Comparison of ENCODE assay signal across 20 mouse cellular contexts in genomic region chr11:23065167-23065668, GRCm38 (mm10). TPM values are rescaled to one million over a fixed set of nuclear protein-coding genes. Genes with fewer than 3 reads are reported as not detected.
DNase-seq lines count a peak whose midpoint lies in the region; ATAC-seq and TF ChIP-seq lines count a peak whose summit lies in the region.
"Had no signal": no experiment of that assay in that cellular context is flagged by ENCODE, and none has a peak within 500 bp of the region (broad histone marks: within the 10 kb centered on the region; RNA-seq: fewer than 3 reads in every experiment).

No protein-coding gene starts in this region.

- WGBS in kidney, embryonic 15.5 days, result 87% methylated on average over 2 of the region's 2 CpGs
- 80% methylated on average over 2 of the region's 2 CpGs for whole genome bisulfite sequencing in kidney, embryonic 14.5 days
- WGBS in liver, postnatal 0 days (ENCODE audit: insufficient replicate concordance), result 76% methylated on average over 2 of the region's 2 CpGs
- WGBS in midbrain, embryonic 16.5 days, result 91% methylated on average over 2 of the region's 2 CpGs

- H3K36me3 ChIP-seq in kidney, embryonic 15.5 days, result no peaks in the 10 kb centered on the region
- no peaks in the 10 kb centered on the region for H3K36me3 ChIP-seq in kidney, embryonic 14.5 days (ENCODE audit: control insufficient read depth, insufficient read depth, low read length)
- no peaks in the 10 kb centered on the region for H3K36me3 ChIP-seq in liver, postnatal 0 days (replicated peaks; ENCODE audit: insufficient read depth, low read length)
- H3K36me3 ChIP-seq in midbrain, embryonic 16.5 days (ENCODE audit: control insufficient read depth, insufficient read depth, low read length), result no peaks in the 10 kb centered on the region
- H3K36me3 ChIP-seq: forebrain, embryonic 10.5 days; hindbrain, embryonic 12.5 days; hindbrain, embryonic 15.5 days had no signal

- no peak for DNase-seq in liver, postnatal 0 days
- no peak for DNase-seq in liver
- peak; percentile 42 for DNase-seq in ZHBTc4 (ENCODE audit: low read depth, low spot score)
- DNase-seq: adrenal gland, adult 8-10 months; adrenal gland, postnatal 25 days; cerebellum, adult 11-12 months; cerebellum, adult 8-10 months; cerebellum, postnatal 10 days; gastrocnemius, adult 2 months; gastrocnemius, postnatal 14 days; heart, adult 11 months had no signal

- H3K9ac ChIP-seq in kidney, embryonic 15.5 days, result no peak overlapping the region
- no peak overlapping the region for H3K9ac ChIP-seq in kidney, embryonic 14.5 days (ENCODE audit: low read depth, low read length)
- H3K9ac ChIP-seq in liver, postnatal 0 days (replicated peaks), result no peak overlapping the region
- H3K9ac ChIP-seq in midbrain, embryonic 16.5 days (ENCODE audit: low read depth, low read length), result no peak overlapping the region
- H3K9ac ChIP-seq: forebrain, embryonic 13.5 days; hindbrain, embryonic 12.5 days; hindbrain, embryonic 15.5 days had no signal

- H3K9me3 ChIP-seq in kidney, embryonic 15.5 days (replicated peaks), result no peaks in the 10 kb centered on the region
- H3K9me3 ChIP-seq in kidney, embryonic 14.5 days (ENCODE audit: control insufficient read depth, low read length), result no peaks in the 10 kb centered on the region
- H3K9me3 ChIP-seq in liver, postnatal 0 days (ENCODE audit: low read length), result no peaks in the 10 kb centered on the region
- H3K9me3 ChIP-seq in midbrain, embryonic 16.5 days (replicated peaks; ENCODE audit: control insufficient read depth, low read length, poor library complexity, severe bottlenecking), result no peaks in the 10 kb centered on the region
- H3K9me3 ChIP-seq: forebrain, embryonic 10.5 days; forebrain, embryonic 13.5 days; hindbrain, embryonic 12.5 days; hindbrain, embryonic 15.5 days had no signal

- peaks cover 10% of the 10 kb centered on the region; the same call in 1 of the 2 replicates for H3K4me1 ChIP-seq in kidney, embryonic 15.5 days
- H3K4me1 ChIP-seq in kidney, embryonic 14.5 days (ENCODE audit: control insufficient read depth, insufficient read depth, low read length), result no peaks in the 10 kb centered on the region
- peaks cover 9% of the 10 kb centered on the region for H3K4me1 ChIP-seq in liver, postnatal 0 days (ENCODE audit: insufficient read depth)
- H3K4me1 ChIP-seq in midbrain, embryonic 16.5 days (ENCODE audit: control insufficient read depth, insufficient read depth, low read length), result peaks cover 5% of the 10 kb centered on the region

- TF ChIP-seq CTCF in liver, postnatal 0 days (IDR thresholded peaks at IDR 0.05; ENCODE audit: low read depth), result no peak

- H3K27me3 ChIP-seq in kidney, embryonic 15.5 days, result no peaks in the 10 kb centered on the region
- H3K27me3 ChIP-seq in kidney, embryonic 14.5 days (ENCODE audit: control insufficient read depth, insufficient read depth, low read length), result no peaks in the 10 kb centered on the region
- H3K27me3 ChIP-seq in liver, postnatal 0 days (ENCODE audit: insufficient read depth, low read length), result no peaks in the 10 kb centered on the region
- H3K27me3 ChIP-seq in midbrain, embryonic 16.5 days (ENCODE audit: control insufficient read depth, insufficient read depth, low read depth, low read length), result no peaks in the 10 kb centered on the region
- H3K27me3 ChIP-seq: forebrain, embryonic 13.5 days; hindbrain, embryonic 12.5 days; hindbrain, embryonic 15.5 days had no signal

- no peak overlapping the region for H3K4me3 ChIP-seq in kidney, embryonic 15.5 days (replicated peaks)
- no peak overlapping the region for H3K4me3 ChIP-seq in kidney, embryonic 14.5 days (ENCODE audit: low read length)
- H3K4me3 ChIP-seq in liver, postnatal 0 days (ENCODE audit: low read depth, low read length), result no peak overlapping the region
- no peak overlapping the region for H3K4me3 ChIP-seq in midbrain, embryonic 16.5 days (ENCODE audit: low read depth, low read length)
- H3K4me3 ChIP-seq: forebrain, embryonic 10.5 days; forebrain, embryonic 13.5 days; gastrocnemius, adult 2 months; hindbrain, embryonic 12.5 days; hindbrain, embryonic 15.5 days had no signal

- no peak for TF ChIP-seq EP300 in liver, postnatal 0 days (IDR thresholded peaks at IDR 0.05; ENCODE audit: low read depth)

- H3K27ac ChIP-seq in kidney, embryonic 15.5 days, result peak overlapping the region; percentile 13; the same call in 1 of the 2 replicates
- H3K27ac ChIP-seq in kidney, embryonic 14.5 days (ENCODE audit: low read depth, low read length), result no peak overlapping the region
- peak overlapping the region; percentile 46; the same call in 1 of the 2 replicates for H3K27ac ChIP-seq in liver, postnatal 0 days (ENCODE audit: low read depth)
- H3K27ac ChIP-seq in midbrain, embryonic 16.5 days (ENCODE audit: low read length), result no peak overlapping the region
- H3K27ac ChIP-seq: forebrain, embryonic 10.5 days; forebrain, embryonic 13.5 days; gastrocnemius, adult 2 months; hindbrain, embryonic 12.5 days; hindbrain, embryonic 15.5 days had no signal

- H3K4me2 ChIP-seq in kidney, embryonic 15.5 days, result no peak overlapping the region
- no peak overlapping the region for H3K4me2 ChIP-seq in kidney, embryonic 14.5 days (replicated peaks; ENCODE audit: low read depth, low read length)
- H3K4me2 ChIP-seq in liver, postnatal 0 days (ENCODE audit: low read depth, low read length), result no peak overlapping the region
- no peak overlapping the region for H3K4me2 ChIP-seq in midbrain, embryonic 16.5 days (ENCODE audit: low read length)
- H3K4me2 ChIP-seq: forebrain, embryonic 13.5 days; heart, embryonic 11.5 days; hindbrain, embryonic 12.5 days; hindbrain, embryonic 15.5 days had no signal

- ATAC-seq in kidney, embryonic 15.5 days (replicated peaks; ENCODE audit: low FRiP score), result no peak
- ATAC-seq in kidney, embryonic 14.5 days (ENCODE audit: low FRiP score, low TSS enrichment), result no peak
- no peak for ATAC-seq in liver, postnatal 0 days
- no peak for ATAC-seq in midbrain, embryonic 16.5 days
- ATAC-seq: forebrain, embryonic 13.5 days; forebrain, embryonic 16.5 days had no signal

RNA-seq across cellular contexts. Expression of gene Fam161a, which starts 57.9 kb away (rescaled TPM):
- polyA plus RNA-seq in kidney, embryonic 15.5 days (2015; fragmentation: Nextera tagmentation; extraction: Ambion mirVana), result 2.4 and 2.8 TPM in 2 replicates
- 2.3 and 3.1 TPM in 2 replicates for polyA plus RNA-seq in kidney, embryonic 14.5 days (2014; fragmentation: Nextera tagmentation; extraction: Ambion mirVana)
- 1.5 and 1.6 TPM in 2 replicates for polyA plus RNA-seq in liver, postnatal 0 days (2015; fragmentation: Nextera tagmentation; extraction: Ambion mirVana)
- polyA plus RNA-seq in midbrain, embryonic 16.5 days (2015; fragmentation: Nextera tagmentation; extraction: Ambion mirVana), result 5.4 and 6.7 TPM in 2 replicates

Comparison
In these comparisons a context has a peak if more than half of its experiments do, and no peak if none do; other contexts are left out.
1. H3K27ac ChIP-seq: peak in kidney, embryonic 15.5 days (single experiment) and liver, postnatal 0 days (single experiment); none in kidney, embryonic 14.5 days (single experiment) and midbrain, embryonic 16.5 days (single experiment).